Mouse (Mus musculus) ES-E14 (cell line): Measurements from ENCODE around the gene Hist1h2bh. TPM values are rescaled to one million over a fixed set of nuclear protein-coding genes. Genes with fewer than 3 reads are reported as not detected.
"Not testable (repeated sequence)": the region's sequence is repeated elsewhere in the genome, so short reads cannot be mapped to it uniquely, and the experiment has no call there.

Source experiments
- DNase-seq: peaks from one replicate; pipeline ENCODE4 v3.0.0-alpha.2; 2013; ENCODE audit warnings: low read depth, low spot score
- H3K27ac ChIP-seq: 2 replicates; pipeline ENCODE4 v1.5.1; 2012; ENCODE audit warnings: low read depth, mild to moderate bottlenecking, low read length, moderate library complexity, mixed read lengths; ENCODE audit not compliant: poor library complexity, insufficient read depth, severe bottlenecking
- H3K36me3 ChIP-seq: 2 replicates; pipeline ENCODE4 v1.6.1; 2012; ENCODE audit warnings: mild to moderate bottlenecking, low read length, moderate library complexity, mixed read lengths; ENCODE audit not compliant: control insufficient read depth, poor library complexity, insufficient read depth, severe bottlenecking
- H3K4me1 ChIP-seq, 2 experiments: fragments of 150-350 bp in 1 of 2; sonication (generic) in 1 of 2; 2 replicates each; pipeline ENCODE4 v1.6.1; 2012; ENCODE audit warnings: low read length in 2 of 2, mild to moderate bottlenecking in 1 of 2, mixed read lengths in 1 of 2; ENCODE audit not compliant: control insufficient read depth in 2 of 2, insufficient read depth in 2 of 2, poor library complexity in 1 of 2
- H3K4me3 ChIP-seq, 2 experiments: fragments of 150-350 bp in 1 of 2; sonication (generic) in 1 of 2; 2 replicates each; pipeline ENCODE4 v1.5.1; 2012; ENCODE audit warnings: low read length in 2 of 2, low read depth in 1 of 2, mild to moderate bottlenecking in 1 of 2, mixed read lengths in 1 of 2; ENCODE audit not compliant: insufficient read depth in 1 of 2, poor library complexity in 1 of 2, severe bottlenecking in 1 of 2
- H3K9ac ChIP-seq: 2 replicates; pipeline ENCODE4 v1.6.1; 2012; ENCODE audit warnings: low read depth, mild to moderate bottlenecking, low read length, mixed read lengths; ENCODE audit not compliant: poor library complexity, insufficient read depth, severe bottlenecking
- H3K9me3 ChIP-seq: fragments of 150-350 bp; sonication (generic); 2 replicates; pipeline ENCODE4 v1.6.1; 2012; ENCODE audit warnings: low read depth, mild to moderate bottlenecking, low read length; ENCODE audit not compliant: control insufficient read depth, insufficient read depth
- CHD2 ChIP-seq: IDR thresholded peaks from 2 replicates; pipeline ENCODE4 v1.6.1; 2014; ENCODE audit warnings: mild to moderate bottlenecking, low read depth, low read length, inconsistent platforms
- HCFC1 ChIP-seq: IDR thresholded peaks from 2 replicates; pipeline ENCODE4 v1.6.1; 2012; ENCODE audit warnings: low read length, inconsistent platforms, borderline replicate concordance; ENCODE audit not compliant: insufficient read depth
- MAFK ChIP-seq: IDR thresholded peaks from 2 replicates; pipeline ENCODE4 v1.6.1; 2014; ENCODE audit warnings: mild to moderate bottlenecking, low read depth, low read length, inconsistent platforms; ENCODE audit not compliant: insufficient read depth
- ZC3H11A ChIP-seq: IDR thresholded peaks from 2 replicates; pipeline ENCODE4 v1.6.1; 2012; ENCODE audit warnings: low read depth, mild to moderate bottlenecking, inconsistent platforms, low read length, borderline replicate concordance
- ZNF384 ChIP-seq: IDR thresholded peaks from 2 replicates; pipeline ENCODE4 v1.6.1; 2012; ENCODE audit warnings: low read depth, low read length, inconsistent platforms
- in situ Hi-C, 2 experiments: fragments of 600-800 bp; cut with MboI; formaldehyde crosslinking; loops; one replicate each; pipeline ENCODE4 v1.15.1; 2025; ENCODE audit warnings: low sequenced_read_pairs in 2 of 2, inconsistent platforms in 1 of 2; ENCODE audit not compliant: unreplicated experiment in 2 of 2
- total RNA-seq: library from RNA; depleted of rRNA; stranded (reverse); fragments of 300-350 nt; gene quantifications from 2 replicates; pipeline ENCODE4 v1.2.3, GENCODE M21; 2012

Gene Hist1h2bh
- total RNA-seq, 1 experiment: 146 TPM

GRCm38 (mm10) chr13:23586099-23586939 is 43.1 kb upstream of the Hist1h2bh start:
- H3K36me3 ChIP-seq: no peaks in the 10 kb centered on the region
- H3K9ac ChIP-seq: peak overlapping the region; percentile 93
- peaks cover 0 to 10% of the 10 kb centered on the region in 2 experiments; a peak in 2 of 4 replicates for H3K4me1 ChIP-seq
- peak overlapping the region; percentile 55 to 65 for H3K4me3 ChIP-seq
- in situ Hi-C loops: no loop called here
- peak overlapping the region; percentile 99 for H3K27ac ChIP-seq
- TF ChIP-seq ZNF384: peak; percentile 99
- no peak for TF ChIP-seq MAFK
- DNase-seq: no peak
- H3K9me3 ChIP-seq: no peaks in the 10 kb centered on the region

GRCm38 (mm10) chr13:23585442-23586098 is 42.4 kb upstream of the Hist1h2bh start:
- in situ Hi-C loops, H3K9me3 ChIP-seq, H3K4me1 ChIP-seq, H3K36me3 ChIP-seq: not testable (repeated sequence)
- DNase-seq: peak; percentile 87
- Histone ChIP-seq H3K27ac (peak overlapping the region; percentile 95), H3K4me3 (peak overlapping the region; percentile 55 to 57), H3K9ac (peak overlapping the region; percentile 82)
- TF ChIP-seq CHD2 (peak; percentile 91), HCFC1 (peak; percentile 45; the same call in 1 of the 2 replicates)

GRCm38 (mm10) chr13:23585029-23585441 is 41.8 kb upstream of the Hist1h2bh start:
- H3K4me3 ChIP-seq: peak overlapping the region; percentile 36 to 57
- H3K4me1 ChIP-seq: peaks cover 0 to 10% of the 10 kb centered on the region in 2 experiments; a peak in 2 of 4 replicates
- in situ Hi-C loops: no loop called here
- TF ChIP-seq MAFK (no peak), HCFC1 (no peak), CHD2 (no peak), ZNF384 (no peak)
- H3K9ac ChIP-seq: peak overlapping the region; percentile 82
- H3K27ac ChIP-seq: peak overlapping the region; percentile 95
- no peak for DNase-seq
- H3K36me3 ChIP-seq: no peaks in the 10 kb centered on the region
- H3K9me3 ChIP-seq: no peaks in the 10 kb centered on the region

- TF ChIP-seq ZC3H11A: no peak
- TF ChIP-seq HCFC1: no peak
- TF ChIP-seq MAFK: no peak
- TF ChIP-seq CHD2: no peak
- TF ChIP-seq ZNF384: no peak
- Histone ChIP-seq H3K4me1 (peaks cover 0 to 10% of the 10 kb centered on the region in 2 experiments; a peak in 2 of 4 replicates), H3K4me3 (peak overlapping the region in 1 of 2 experiments; percentile 36; a peak in 1 of 4 replicates), H3K36me3 (no peaks in the 10 kb centered on the region), H3K9me3 (no peaks in the 10 kb centered on the region), H3K9ac (no peak overlapping the region; the same call in 1 of the 2 replicates), H3K27ac (peak overlapping the region; percentile 95; the same call in 1 of the 2 replicates)
- in situ Hi-C loops: no loop called here
- DNase-seq: no peak
These were observed 41.1 kb upstream of the Hist1h2bh start for GRCm38 (mm10) chr13:23584331-23584730.
